Mouse (Mus musculus): ENCODE results near the gene Mrc2. TPM values are rescaled to one million over a fixed set of nuclear protein-coding genes. Genes with fewer than 3 reads are reported as not detected.

The Mrc2 gene
- polyA plus RNA-seq (2015; fragmentation: Nextera tagmentation; extraction: Ambion mirVana): 0.25 and 0.32 TPM in 2 replicates

DNA sequence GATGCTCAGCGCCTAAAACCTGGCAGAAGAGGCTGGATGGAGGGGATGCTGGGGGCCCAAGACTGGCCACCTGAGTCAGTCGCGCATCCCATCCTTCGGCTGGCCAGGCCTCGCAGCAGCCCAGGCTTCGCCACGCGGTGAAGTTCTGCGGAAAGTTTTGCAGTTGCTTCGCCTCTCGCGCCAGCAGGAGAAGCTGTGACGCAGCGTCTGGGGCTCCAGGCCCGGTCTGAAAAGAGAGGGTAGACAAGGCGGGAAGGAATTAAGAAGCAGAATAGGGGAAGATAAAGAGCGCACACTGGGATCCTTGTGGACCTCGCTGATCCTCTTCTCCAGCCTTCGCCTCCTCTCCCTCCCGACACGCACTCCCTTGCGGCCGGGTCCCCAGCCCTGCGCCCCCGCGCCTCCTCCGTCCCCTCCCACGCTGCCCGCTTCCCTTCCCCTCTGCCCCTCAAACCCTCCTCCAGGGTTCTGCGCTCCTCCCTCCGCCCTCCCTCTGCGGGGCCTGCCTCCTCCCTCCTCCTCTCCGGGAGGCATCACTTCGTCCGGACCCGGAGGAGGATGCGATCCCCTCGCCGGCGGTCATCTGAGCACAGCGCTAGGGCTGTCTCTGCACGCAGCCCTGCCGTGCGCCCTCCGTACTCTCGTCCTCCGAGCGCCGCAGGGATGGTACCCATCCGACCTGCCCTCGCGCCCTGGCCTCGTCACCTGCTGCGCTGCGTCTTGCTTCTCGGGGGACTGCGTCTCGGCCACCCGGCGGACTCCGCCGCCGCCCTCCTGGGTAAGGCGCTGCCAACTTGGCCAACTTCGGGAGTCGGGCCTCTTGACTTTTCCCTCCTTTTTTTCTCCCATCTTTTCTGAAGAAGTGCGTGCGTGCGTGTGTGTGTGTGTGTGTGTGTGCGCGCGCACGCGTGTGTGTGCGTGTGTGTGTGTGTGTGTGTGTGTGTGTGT is at the start of gene Mrc2:
Mrc2 (plus strand) TSS at position 520 of the 948 bp plus-strand sequence.
- DNase-seq: peak; percentile 30
- peak; percentile 15; the same call in 1 of the 2 replicates for ATAC-seq
- TF ChIP-seq EP300 (IDR thresholded peaks at IDR 0.05; ENCODE audit: low read depth) (no peak), CTCF (IDR thresholded peaks at IDR 0.05; ENCODE audit: low read depth) (no peak)
- peak within 1 kb of the TSS; percentile 55 for H3K4me2 ChIP-seq (ENCODE audit: low read depth, low read length)
- WGBS (ENCODE audit: insufficient replicate concordance): 2% methylated on average over 60 of the region's 75 CpGs
- H3K4me3 ChIP-seq (ENCODE audit: low read depth, low read length): peak within 1 kb of the TSS; percentile 31
- peaks cover 43% of the 10 kb centered on the region for H3K27me3 ChIP-seq (ENCODE audit: insufficient read depth, low read length)
- H3K27ac ChIP-seq (ENCODE audit: low read depth): 0 out of 2 replicates have a peak within 1 kb of the TSS, but pooled peaks have one; percentile 3
- no peaks in the 10 kb centered on the region for H3K9me3 ChIP-seq (ENCODE audit: low read length)
- no peaks in the 10 kb centered on the region for H3K36me3 ChIP-seq (replicated peaks; ENCODE audit: insufficient read depth, low read length)
- peaks cover 9% of the 10 kb centered on the region; the same call in 1 of the 2 replicates for H3K4me1 ChIP-seq (ENCODE audit: insufficient read depth)
- 0 out of 2 replicates have a peak within 1 kb of the TSS, but pooled peaks have one; percentile 18 for H3K9ac ChIP-seq (replicated peaks)

DNA sequence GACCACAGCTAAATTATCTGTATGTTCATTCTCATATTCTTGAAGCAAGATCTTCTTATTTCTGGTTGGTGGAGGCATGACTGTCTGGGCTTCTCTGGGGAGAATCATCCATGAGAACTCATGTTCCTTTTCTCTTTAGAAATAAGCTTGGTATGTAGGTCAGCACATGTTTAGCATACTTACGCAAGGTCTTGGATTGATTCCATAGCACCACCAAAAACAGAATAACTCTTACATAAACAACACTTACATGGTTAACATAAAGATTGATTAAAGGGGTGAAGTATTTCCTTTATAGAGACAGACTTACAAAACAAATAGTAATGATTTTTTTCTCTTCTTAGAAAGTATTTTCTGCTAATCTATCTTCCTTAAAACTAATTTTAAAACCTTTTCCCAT is 46.1 kb upstream of the Mrc2 start:
- peaks cover 68% of the 10 kb centered on the region for H3K36me3 ChIP-seq (replicated peaks; ENCODE audit: insufficient read depth, low read length)
- DNase-seq: no peak
- ATAC-seq: no peak
- no peak overlapping the region for H3K9ac ChIP-seq (replicated peaks)
- 79% methylated on average over 1 of the region's 1 CpGs for WGBS (ENCODE audit: insufficient replicate concordance)
- no peak overlapping the region for H3K27ac ChIP-seq (ENCODE audit: low read depth)
- H3K27me3 ChIP-seq (ENCODE audit: insufficient read depth, low read length): no peaks in the 10 kb centered on the region
- no peak overlapping the region for H3K4me2 ChIP-seq (ENCODE audit: low read depth, low read length)
- TF ChIP-seq EP300 (IDR thresholded peaks at IDR 0.05; ENCODE audit: low read depth): no peak
- TF ChIP-seq CTCF (IDR thresholded peaks at IDR 0.05; ENCODE audit: low read depth): no peak
- no peak overlapping the region for H3K4me3 ChIP-seq (ENCODE audit: low read depth, low read length)
- no peaks in the 10 kb centered on the region for H3K9me3 ChIP-seq (ENCODE audit: low read length)
- peaks cover 3% of the 10 kb centered on the region; the same call in 1 of the 2 replicates for H3K4me1 ChIP-seq (ENCODE audit: insufficient read depth)

DNA sequence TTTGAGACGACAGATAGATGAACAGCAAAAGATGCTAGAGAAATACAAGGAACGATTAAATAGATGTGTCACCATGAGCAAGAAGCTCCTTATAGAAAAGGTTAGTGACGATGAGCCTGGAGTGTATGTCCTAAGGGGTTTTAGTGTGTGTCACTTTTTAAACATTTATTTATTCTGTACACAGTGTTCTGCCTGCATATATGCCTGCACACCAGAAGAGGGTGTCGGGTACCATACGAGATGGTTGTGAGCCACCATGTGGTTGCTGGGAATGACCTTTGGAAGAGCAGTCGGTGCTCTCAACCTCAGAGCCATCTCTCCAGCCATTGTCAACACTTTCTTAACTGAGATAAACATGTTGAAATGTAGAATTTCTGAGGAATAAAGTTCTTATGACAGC is 45.7 kb upstream of the Mrc2 start:
- no peak overlapping the region for H3K4me3 ChIP-seq (ENCODE audit: low read depth, low read length)
- TF ChIP-seq EP300 (IDR thresholded peaks at IDR 0.05; ENCODE audit: low read depth): no peak
- TF ChIP-seq CTCF (IDR thresholded peaks at IDR 0.05; ENCODE audit: low read depth): no peak; the same call in 1 of the 2 replicates
- no peaks in the 10 kb centered on the region for H3K9me3 ChIP-seq (ENCODE audit: low read length)
- H3K36me3 ChIP-seq (replicated peaks; ENCODE audit: insufficient read depth, low read length): peaks cover 68% of the 10 kb centered on the region
- H3K27ac ChIP-seq (ENCODE audit: low read depth): no peak overlapping the region
- H3K4me1 ChIP-seq (ENCODE audit: insufficient read depth): peaks cover 3% of the 10 kb centered on the region; the same call in 1 of the 2 replicates
- no peak overlapping the region for H3K4me2 ChIP-seq (ENCODE audit: low read depth, low read length)
- WGBS (ENCODE audit: insufficient replicate concordance): 81% methylated on average over 6 of the region's 6 CpGs
- ATAC-seq: no peak
- no peaks in the 10 kb centered on the region for H3K27me3 ChIP-seq (ENCODE audit: insufficient read depth, low read length)
- no peak for DNase-seq
- H3K9ac ChIP-seq (replicated peaks): no peak overlapping the region

DNA sequence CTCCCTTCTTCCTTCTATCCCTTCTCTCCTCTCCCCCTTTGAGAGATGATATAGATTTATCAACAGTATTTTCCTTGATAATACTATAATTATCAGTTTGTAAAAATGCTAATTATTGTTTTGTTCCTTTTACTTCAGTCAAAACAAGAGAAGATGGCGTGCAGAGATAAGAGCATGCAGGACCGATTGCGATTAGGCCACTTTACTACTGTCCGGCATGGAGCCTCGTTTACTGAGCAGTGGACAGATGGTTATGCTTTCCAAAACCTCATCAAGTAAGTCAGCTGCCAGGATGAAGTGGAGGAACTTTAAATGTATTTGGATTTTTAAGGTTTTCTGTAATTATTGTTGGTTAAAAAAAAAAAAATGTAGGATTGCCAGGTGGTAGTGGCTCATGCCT is 45.1 kb upstream of the Mrc2 start:
- Histone ChIP-seq H3K4me3 (ENCODE audit: low read depth, low read length) (no peak overlapping the region), H3K27ac (ENCODE audit: low read depth) (no peak overlapping the region), H3K36me3 (replicated peaks; ENCODE audit: insufficient read depth, low read length) (peaks cover 67% of the 10 kb centered on the region), H3K9me3 (ENCODE audit: low read length) (no peaks in the 10 kb centered on the region), H3K9ac (replicated peaks) (no peak overlapping the region), H3K4me1 (ENCODE audit: insufficient read depth) (peaks cover 3% of the 10 kb centered on the region; the same call in 1 of the 2 replicates), H3K4me2 (ENCODE audit: low read depth, low read length) (no peak overlapping the region), H3K27me3 (ENCODE audit: insufficient read depth, low read length) (no peaks in the 10 kb centered on the region)
- DNase-seq (no peak), ATAC-seq (no peak)
- TF ChIP-seq CTCF (IDR thresholded peaks at IDR 0.05; ENCODE audit: low read depth): no peak
- no peak for TF ChIP-seq EP300 (IDR thresholded peaks at IDR 0.05; ENCODE audit: low read depth)
- 90% methylated on average over 5 of the region's 5 CpGs for WGBS (ENCODE audit: insufficient replicate concordance)

DNA sequence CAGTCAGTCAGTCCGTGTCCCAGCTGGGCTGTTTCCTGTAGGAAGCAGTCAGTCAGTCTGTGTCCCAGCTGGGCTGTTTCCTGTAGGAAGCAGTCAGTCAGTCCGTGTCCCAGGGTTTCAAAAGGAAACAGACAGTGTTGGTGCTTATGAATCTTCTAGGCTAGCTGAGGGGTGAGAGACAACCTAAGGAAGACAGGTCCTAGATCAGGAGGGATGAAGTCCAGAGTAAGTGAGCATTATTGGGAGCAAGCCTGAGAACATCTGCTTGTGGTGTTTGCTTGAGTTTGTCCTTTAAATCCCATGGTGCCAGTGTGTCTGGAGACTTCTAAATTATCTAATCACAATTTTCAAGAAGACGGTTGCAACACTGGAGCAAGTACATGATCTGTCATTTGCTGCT is 32.7 kb upstream of the Mrc2 start:
- WGBS (ENCODE audit: insufficient replicate concordance): 67% methylated on average over 3 of the region's 3 CpGs
- no peaks in the 10 kb centered on the region for H3K4me1 ChIP-seq (ENCODE audit: insufficient read depth)
- no peaks in the 10 kb centered on the region for H3K27me3 ChIP-seq (ENCODE audit: insufficient read depth, low read length)
- no peak overlapping the region for H3K4me3 ChIP-seq (ENCODE audit: low read depth, low read length)
- H3K4me2 ChIP-seq (ENCODE audit: low read depth, low read length): no peak overlapping the region
- no peak overlapping the region for H3K9ac ChIP-seq (replicated peaks)
- ATAC-seq: no peak
- no peak overlapping the region for H3K27ac ChIP-seq (ENCODE audit: low read depth)
- DNase-seq: no peak
- H3K36me3 ChIP-seq (replicated peaks; ENCODE audit: insufficient read depth, low read length): peaks cover 75% of the 10 kb centered on the region
- TF ChIP-seq CTCF (IDR thresholded peaks at IDR 0.05; ENCODE audit: low read depth): no peak
- TF ChIP-seq EP300 (IDR thresholded peaks at IDR 0.05; ENCODE audit: low read depth): no peak
- H3K9me3 ChIP-seq (ENCODE audit: low read length): no peaks in the 10 kb centered on the region

DNA sequence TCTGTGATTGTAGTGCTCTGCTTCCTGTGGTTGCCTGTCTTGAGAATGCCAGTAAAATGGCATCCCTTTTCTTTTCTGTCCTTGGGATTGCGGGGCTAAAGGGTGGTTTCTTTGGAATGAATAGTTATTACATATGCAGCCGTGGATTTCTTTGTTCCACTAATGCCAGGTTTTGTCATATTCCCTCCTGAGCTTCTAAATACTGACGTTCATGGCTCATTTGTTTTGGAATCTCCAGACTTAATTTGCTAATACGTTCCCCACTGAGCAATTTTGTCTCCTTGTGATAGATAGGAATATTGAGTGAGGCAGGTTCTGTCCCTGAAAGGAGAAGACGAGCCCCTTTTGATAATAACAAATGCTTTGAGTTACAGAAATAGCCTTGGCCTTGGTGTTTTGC is 31.3 kb upstream of the Mrc2 start:
- Histone ChIP-seq H3K27me3 (ENCODE audit: insufficient read depth, low read length) (no peaks in the 10 kb centered on the region), H3K9me3 (ENCODE audit: low read length) (no peaks in the 10 kb centered on the region), H3K9ac (replicated peaks) (no peak overlapping the region), H3K4me1 (ENCODE audit: insufficient read depth) (no peaks in the 10 kb centered on the region), H3K4me2 (ENCODE audit: low read depth, low read length) (no peak overlapping the region), H3K4me3 (ENCODE audit: low read depth, low read length) (no peak overlapping the region), H3K36me3 (replicated peaks; ENCODE audit: insufficient read depth, low read length) (peaks cover 70% of the 10 kb centered on the region), H3K27ac (ENCODE audit: low read depth) (no peak overlapping the region)
- ATAC-seq (no peak), DNase-seq (no peak)
- TF ChIP-seq EP300 (IDR thresholded peaks at IDR 0.05; ENCODE audit: low read depth) (no peak), CTCF (IDR thresholded peaks at IDR 0.05; ENCODE audit: low read depth) (no peak)
- WGBS (ENCODE audit: insufficient replicate concordance): 91% methylated on average over 5 of the region's 5 CpGs

Data from liver, postnatal 0 days (tissue).